Mouse (Mus musculus): ENCODE data around the gene Myl10. TPM values are rescaled to one million over a fixed set of nuclear protein-coding genes. Genes with fewer than 3 reads are reported as not detected.

Gene Myl10
- not detected for total RNA-seq (2023)

DNA sequence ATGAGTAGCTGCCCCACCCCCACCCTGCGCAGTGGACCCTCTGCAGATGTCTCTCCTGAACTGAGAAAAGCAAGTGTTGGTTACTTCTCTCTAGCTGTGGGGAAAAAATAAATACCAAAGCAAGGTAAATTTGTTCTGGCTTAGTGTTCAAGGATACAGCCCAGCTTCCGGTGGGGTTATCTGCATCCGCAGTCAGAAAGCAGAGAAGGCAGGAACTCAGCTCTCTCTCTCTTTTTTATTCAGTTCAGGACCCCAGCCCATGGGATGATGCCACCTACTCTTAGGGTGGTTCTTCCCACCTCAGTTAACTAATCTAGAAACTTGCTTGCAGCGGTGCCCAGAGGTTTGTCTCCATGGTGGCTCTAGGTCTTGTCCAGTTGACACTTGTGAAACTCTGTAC is at the start of gene Myl10:
Gene Myl10, plus strand, starts transcription at position 363 of the 400 bp plus-strand sequence.

Other genes starting within 250 kb of the Myl10 start
- gene Cux1, start 125.7 kb upstream of the Myl10 start, total RNA-seq (2023) = 10 to 100 TPM; 87.7 to 92.7 TPM
- not detected for gene Col26a1, start 190.1 kb downstream of the Myl10 start, total RNA-seq (2023)
- 1 to 10 TPM; 2.6 to 6.0 TPM for gene Ift22, start 215.0 kb downstream of the Myl10 start, total RNA-seq (2023)